Mouse (Mus musculus) B cell, adult (primary cell): ENCODE results near the gene Tvp23b. TPM values are rescaled to one million over a fixed set of nuclear protein-coding genes. Genes with fewer than 3 reads are reported as not detected.

Experiments used
- total RNA-seq: library from RNA; stranded (reverse); gene quantifications from 4 replicates; pipeline ENCODE4 v1.2.4, GENCODE M21; 2023; ENCODE audit not compliant: inconsistent age

Gene Tvp23b
- 13.4 to 18.5 TPM (median 14.8 TPM) in 4 replicates for total RNA-seq

GRCm38 (mm10) chr11:62879220-62880048 lies at the start of gene Tvp23b:
TSS of gene Tvp23b (plus strand) at chr11:62879455.

GRCm38 (mm10) chr11:62846961-62847654 lies 32.1 kb upstream of the Tvp23b start, which contains the start of gene Fbxw10:
TSS of gene Fbxw10 (plus strand) at chr11:62847069.

GRCm38 (mm10) chr11:62951012-62951411 lies 71.8 kb downstream of the Tvp23b start, which contains the start of gene Cdrt4:
TSS of gene Cdrt4 (plus strand) at chr11:62951193.

Other genes starting within 250 kb of the Tvp23b start
- 3.7 to 8.2 TPM (median 5.9 TPM) in 4 replicates for gene Lrrc75a, start 230.9 kb upstream of the Tvp23b start, total RNA-seq
- 21.1 to 28.3 TPM (median 27.1 TPM) in 4 replicates for gene Mmgt2, start 230.8 kb upstream of the Tvp23b start, total RNA-seq
- 4.6 to 9.0 TPM (median 5.8 TPM) in 4 replicates for gene Zfp287, start 147.6 kb upstream of the Tvp23b start, total RNA-seq
- not detected in 4 replicates for gene Gm10428, start 126.4 kb upstream of the Tvp23b start, total RNA-seq
- 0.81 to 1.9 TPM (median 1.3 TPM) in 4 replicates for gene Zfp286, start 90.0 kb upstream of the Tvp23b start, total RNA-seq
- gene Trim16, start 59.2 kb upstream of the Tvp23b start, total RNA-seq: 1.1 to 2.2 TPM (median 2.0 TPM) in 4 replicates
- gene Fbxw10, start 32.4 kb upstream of the Tvp23b start, total RNA-seq: 6.9 to 7.6 TPM (median 7.2 TPM) in 4 replicates
- not detected in 4 replicates for gene Cdrt4, start 71.7 kb downstream of the Tvp23b start, total RNA-seq
- not detected in 4 replicates for gene Tekt3, start 182.2 kb downstream of the Tvp23b start, total RNA-seq
- gene Pmp22, start 249.5 kb downstream of the Tvp23b start, total RNA-seq: 0.27 to 1.4 TPM (median 0.51 TPM) in 4 replicates